27 mouse cellular contexts compared by ENCODE assay signal in genomic region chr2:134937666-134938065, GRCm38 (mm10).
"Had no signal": no experiment of that assay in that cellular context is flagged by ENCODE, and none has a peak within 500 bp of the region (broad histone marks: within the 10 kb centered on the region; RNA-seq: fewer than 3 reads in every experiment).

No protein-coding gene starts in this region.

- H3K9ac ChIP-seq: heart, embryonic 12.5 days; hindbrain, embryonic 12.5 days; hindbrain, embryonic 14.5 days; intestine, embryonic 15.5 days; limb, embryonic 13.5 days; limb, embryonic 15.5 days; liver, embryonic 12.5 days; liver, embryonic 14.5 days had no signal

- DNase-seq: gastrocnemius, postnatal 14 days; gastrocnemius, postnatal 36 days; heart, adult 11 months; heart, postnatal 10 days; heart, postnatal 4 days; kidney, adult 18-20 months; kidney, adult 8-10 months; kidney, postnatal 14 days; kidney, postnatal 36 days; layer of hippocampus, adult 9-11 months; layer of hippocampus, postnatal 36 days; left cerebral cortex, postnatal 4 days; lung, adult 18-20 months had no signal

- H3K27me3 ChIP-seq: heart, embryonic 12.5 days; hindbrain, embryonic 12.5 days; intestine, embryonic 15.5 days; limb, embryonic 13.5 days; limb, embryonic 15.5 days; liver, embryonic 12.5 days had no signal

- H3K36me3 ChIP-seq: heart, embryonic 10.5 days; heart, embryonic 12.5 days; hindbrain, embryonic 10.5 days; hindbrain, embryonic 12.5 days; intestine, embryonic 15.5 days; limb, embryonic 13.5 days; limb, embryonic 15.5 days; liver, embryonic 12.5 days had no signal

- H3K27ac ChIP-seq: heart, embryonic 10.5 days; hindbrain, embryonic 10.5 days; hindbrain, embryonic 12.5 days; hindbrain, embryonic 14.5 days; intestine, embryonic 15.5 days; kidney, postnatal 0 days; limb, embryonic 13.5 days; limb, embryonic 15.5 days; liver, embryonic 12.5 days; liver, embryonic 14.5 days had no signal

- H3K4me2 ChIP-seq: heart, embryonic 12.5 days; hindbrain, embryonic 12.5 days; hindbrain, embryonic 14.5 days; intestine, embryonic 15.5 days; limb, embryonic 13.5 days; limb, embryonic 15.5 days; liver, embryonic 12.5 days had no signal

- H3K4me1 ChIP-seq: heart, embryonic 10.5 days; heart, embryonic 12.5 days; intestine, embryonic 15.5 days; limb, embryonic 15.5 days; liver, embryonic 12.5 days had no signal

- H3K4me3 ChIP-seq: heart, embryonic 10.5 days; heart, embryonic 12.5 days; hindbrain, embryonic 10.5 days; hindbrain, embryonic 12.5 days; intestine, embryonic 15.5 days; limb, embryonic 13.5 days; limb, embryonic 15.5 days; liver, embryonic 12.5 days had no signal

- H3K9me3 ChIP-seq: heart, embryonic 10.5 days; heart, embryonic 12.5 days; hindbrain, embryonic 10.5 days; hindbrain, embryonic 12.5 days; intestine, embryonic 15.5 days; limb, embryonic 13.5 days; limb, embryonic 15.5 days; liver, embryonic 12.5 days had no signal

- ATAC-seq: hindbrain, embryonic 16.5 days; inflammation-experienced regulatory T-cells, adult 6 months; intestine, embryonic 15.5 days; intestine, postnatal 0 days; liver, embryonic 12.5 days had no signal
